Mouse (Mus musculus) spleen, adult 2 months (tissue): ENCODE results near the gene Ice1. TPM values are rescaled to one million over a fixed set of nuclear protein-coding genes. Genes with fewer than 3 reads are reported as not detected.

ENCODE experiments used
- DNase-seq, 2 experiments: peaks; one replicate each; pipeline versions ENCODE4 v3.0.0 to v3.0.0-alpha.2; 2012 to 2021; ENCODE audit warnings: low spot score in 2 of 2, low read depth in 1 of 2
- H3K27ac ChIP-seq: fragments of 200-500 bp; 2 replicates; pipeline ENCODE4 v1.5.1; 2012; ENCODE audit warnings: low read length, inconsistent platforms; ENCODE audit not compliant: insufficient read depth
- H3K27me3 ChIP-seq: fragments of 200-500 bp; 2 replicates; pipeline ENCODE4 v1.6.1; 2012; ENCODE audit warnings: mild to moderate bottlenecking, moderate library complexity, low read length, inconsistent platforms; ENCODE audit not compliant: control insufficient read depth, insufficient read depth
- H3K36me3 ChIP-seq: fragments of 200-500 bp; 2 replicates; pipeline ENCODE4 v1.6.1; 2012; ENCODE audit warnings: mild to moderate bottlenecking, low read length, inconsistent platforms; ENCODE audit not compliant: control insufficient read depth, insufficient read depth
- H3K4me1 ChIP-seq: fragments of 200-500 bp; 2 replicates; pipeline ENCODE4 v1.6.1; 2011; ENCODE audit warnings: inconsistent platforms; ENCODE audit not compliant: control insufficient read depth, insufficient read depth, insufficient read length
- H3K4me3 ChIP-seq: fragments of 200-500 bp; 2 replicates; pipeline ENCODE4 v1.5.1; 2011; ENCODE audit warnings: mild to moderate bottlenecking, inconsistent platforms; ENCODE audit not compliant: insufficient read depth, insufficient read length; ENCODE audit errors: extremely low read depth
- CTCF ChIP-seq: fragments of 200-500 bp; IDR thresholded peaks from 2 replicates; pipeline ENCODE4 v1.5.1; 2011; ENCODE audit warnings: mild to moderate bottlenecking, inconsistent platforms; ENCODE audit not compliant: insufficient read depth, insufficient read length, insufficient replicate concordance; ENCODE audit errors: extremely low read depth
- POLR2A ChIP-seq: fragments of 200-500 bp; IDR thresholded peaks from 2 replicates; pipeline ENCODE4 v1.6.1; 2011; ENCODE audit warnings: low read depth, low read length, inconsistent platforms
- WGBS: fragments of 180-500 bp; shearing (Covaris S2); methylation state at CpG from one replicate; pipeline ENCODE4 v1.1.7; 2018; 5-methylcytosine and 5-hydroxymethylcytosine counted together
- polyA plus RNA-seq: library from polyadenylated mRNA; depleted of rRNA; stranded (reverse); fragments of >200 nt; gene quantifications from 2 replicates; pipeline ENCODE4 v1.2.3, GENCODE M21; 2012

The Ice1 gene
- polyA plus RNA-seq, 1 experiment, result 20.4 TPM

DNA sequence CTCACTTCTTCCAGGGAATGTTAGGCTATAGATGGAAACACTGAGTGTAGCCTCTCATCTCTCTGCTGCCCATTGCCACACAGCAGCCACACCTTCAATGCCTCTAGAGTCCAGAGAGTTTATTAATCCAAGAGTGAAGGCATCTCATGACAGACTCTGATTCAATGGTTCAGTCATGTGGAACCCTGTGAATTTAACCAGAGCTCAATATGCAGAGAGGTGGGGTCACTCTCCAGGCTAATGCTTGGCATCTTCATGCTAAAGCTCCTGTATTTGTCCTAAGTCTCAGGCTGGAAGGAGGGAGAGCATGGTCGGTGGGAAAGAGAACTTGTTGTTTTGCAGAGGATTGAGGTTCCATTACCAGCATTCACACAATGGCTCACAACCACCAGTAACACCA lies 97.6 kb downstream of the Ice1 start:
- Histone ChIP-seq H3K4me3 (no peak overlapping the region), H3K4me1 (no peaks in the 10 kb centered on the region), H3K27ac (no peak overlapping the region), H3K27me3 (no peaks in the 10 kb centered on the region), H3K36me3 (no peaks in the 10 kb centered on the region)
- WGBS, result 77% methylated on average over 1 of the region's 1 CpGs
- no peak for TF ChIP-seq POLR2A
- no peak for TF ChIP-seq CTCF
- no peak for DNase-seq

DNA sequence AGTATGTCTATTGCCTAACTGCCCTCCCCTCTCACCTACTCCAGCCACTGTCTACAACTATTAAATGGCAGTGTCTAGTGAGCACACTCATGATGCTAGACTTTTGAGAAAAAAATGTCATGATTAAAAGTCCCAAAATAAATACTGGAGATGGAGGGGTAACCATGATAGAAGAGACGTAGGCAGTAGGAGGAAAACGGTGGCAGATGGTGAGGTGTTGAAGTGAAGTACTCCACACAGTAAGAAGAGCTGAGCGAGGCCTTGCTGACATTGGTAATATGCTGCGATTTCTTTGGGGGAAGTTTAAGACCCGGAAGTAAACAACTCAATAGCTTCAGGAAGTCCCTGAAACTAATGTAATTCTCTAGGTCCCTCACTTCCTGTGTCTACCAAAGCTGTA lies 104.0 kb downstream of the Ice1 start:
- no peak for DNase-seq
- TF ChIP-seq CTCF (no peak), POLR2A (no peak)
- 88% methylated on average over 5 of the region's 5 CpGs for WGBS
- Histone ChIP-seq H3K36me3 (no peaks in the 10 kb centered on the region), H3K4me1 (no peaks in the 10 kb centered on the region), H3K27ac (no peak overlapping the region), H3K27me3 (no peaks in the 10 kb centered on the region), H3K4me3 (no peak overlapping the region)

DNA sequence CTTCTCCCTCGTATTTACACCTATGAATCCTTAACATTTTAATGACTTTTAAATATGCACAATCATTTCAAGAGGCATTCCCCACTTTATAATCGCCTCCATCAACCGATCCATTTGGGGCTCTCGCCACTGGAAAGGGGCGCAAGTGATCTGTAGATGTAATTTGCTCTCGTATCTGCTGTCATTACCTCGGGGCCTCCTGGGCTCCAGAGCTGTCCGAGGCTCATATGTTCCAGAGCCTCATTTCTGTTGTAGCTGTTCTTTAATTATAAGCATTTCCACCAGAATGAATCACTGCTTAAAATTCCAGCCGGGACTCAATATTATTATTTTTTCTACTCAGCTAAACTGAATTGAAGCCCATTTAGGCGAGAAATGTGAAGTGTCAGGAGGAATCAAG lies 104.7 kb downstream of the Ice1 start:
- 87% methylated on average over 10 of the region's 10 CpGs for WGBS
- DNase-seq, result no peak
- no peaks in the 10 kb centered on the region for H3K4me1 ChIP-seq

DNA sequence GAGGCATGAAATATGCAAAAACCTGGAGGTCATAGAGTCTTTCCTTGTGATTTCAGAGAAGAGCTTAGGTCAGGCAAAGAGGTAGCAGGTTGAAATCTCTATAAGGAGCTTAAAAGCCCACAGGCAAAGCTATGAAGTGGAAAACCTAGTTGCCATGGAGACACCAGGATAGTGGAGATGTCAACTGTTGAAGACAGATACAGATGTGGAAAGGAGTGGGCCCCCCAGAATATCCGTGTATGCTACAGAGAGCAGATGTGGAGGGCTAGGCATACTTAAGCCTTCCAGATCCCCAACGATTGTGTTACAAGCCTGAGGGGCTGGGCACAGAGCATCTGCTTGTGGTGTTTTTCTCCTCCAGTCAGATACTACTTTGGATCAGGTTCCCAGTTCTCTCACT lies 119.8 kb downstream of the Ice1 start:
- Histone ChIP-seq H3K4me1 (no peaks in the 10 kb centered on the region), H3K4me3 (no peak overlapping the region), H3K27me3 (no peaks in the 10 kb centered on the region), H3K27ac (no peak overlapping the region), H3K36me3 (no peaks in the 10 kb centered on the region)
- WGBS, result 73% methylated on average over 2 of the region's 2 CpGs
- TF ChIP-seq CTCF, result no peak
- no peak for TF ChIP-seq POLR2A
- DNase-seq, result no peak

More for the DNA sequence above, 104.7 kb downstream of the Ice1 start:
- no peak overlapping the region for H3K4me3 ChIP-seq
- no peaks in the 10 kb centered on the region for H3K36me3 ChIP-seq
- H3K27ac ChIP-seq, result no peak overlapping the region
- no peak for TF ChIP-seq POLR2A
- TF ChIP-seq CTCF, result no peak
- no peaks in the 10 kb centered on the region for H3K27me3 ChIP-seq

DNA sequence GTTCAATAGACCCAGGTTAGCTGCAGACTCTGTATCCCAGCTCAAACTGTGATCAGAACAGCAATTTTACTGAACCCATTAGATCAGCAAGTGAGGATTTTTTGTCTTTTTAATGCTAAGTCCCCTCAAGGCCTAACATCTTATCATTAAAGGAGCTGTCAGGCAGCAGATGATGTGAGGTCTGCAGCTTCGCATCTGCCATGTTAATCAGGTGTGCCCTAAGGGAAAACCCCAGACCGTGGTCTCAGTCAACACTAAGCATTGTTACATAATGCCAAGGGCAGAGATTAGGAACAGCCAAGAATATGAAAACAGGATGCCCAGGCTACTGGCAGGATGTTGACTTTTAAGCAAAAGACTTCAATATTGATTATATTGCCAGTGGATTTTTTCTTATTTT lies 122.4 kb downstream of the Ice1 start:
- no peaks in the 10 kb centered on the region for H3K4me1 ChIP-seq
- H3K36me3 ChIP-seq, result no peaks in the 10 kb centered on the region
- no peak for TF ChIP-seq CTCF
- no peak for TF ChIP-seq POLR2A
- no peak overlapping the region for H3K27ac ChIP-seq
- 72% methylated on average over 2 of the region's 2 CpGs for WGBS
- no peak for DNase-seq
- H3K27me3 ChIP-seq, result no peaks in the 10 kb centered on the region
- H3K4me3 ChIP-seq, result no peak overlapping the region

DNA sequence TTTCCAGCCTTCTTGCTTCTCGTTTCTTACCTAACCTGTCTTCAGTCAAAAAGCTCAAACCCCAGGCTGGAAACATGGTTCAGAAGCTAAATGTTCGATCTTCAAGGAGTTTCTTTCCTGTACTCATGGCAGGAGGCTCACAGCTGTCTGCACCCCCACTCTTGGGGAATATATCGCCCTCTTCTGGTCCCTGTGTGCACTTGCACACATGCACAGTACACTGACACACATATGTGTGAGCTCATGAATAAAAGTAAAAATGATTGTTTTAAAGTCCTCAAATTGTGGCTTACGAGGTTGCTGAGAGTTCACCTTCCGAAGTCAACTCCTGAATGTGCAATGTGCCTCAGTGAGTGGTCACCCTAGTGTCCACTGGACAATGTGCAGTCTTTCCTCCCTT lies 127.2 kb downstream of the Ice1 start:
- H3K36me3 ChIP-seq, result no peaks in the 10 kb centered on the region
- WGBS, result 80% methylated on average over 5 of the region's 5 CpGs
- no peak overlapping the region for H3K4me3 ChIP-seq
- DNase-seq, result no peak
- H3K27me3 ChIP-seq, result no peaks in the 10 kb centered on the region
- no peaks in the 10 kb centered on the region for H3K4me1 ChIP-seq
- no peak overlapping the region for H3K27ac ChIP-seq
- TF ChIP-seq CTCF (no peak), POLR2A (no peak)

DNA sequence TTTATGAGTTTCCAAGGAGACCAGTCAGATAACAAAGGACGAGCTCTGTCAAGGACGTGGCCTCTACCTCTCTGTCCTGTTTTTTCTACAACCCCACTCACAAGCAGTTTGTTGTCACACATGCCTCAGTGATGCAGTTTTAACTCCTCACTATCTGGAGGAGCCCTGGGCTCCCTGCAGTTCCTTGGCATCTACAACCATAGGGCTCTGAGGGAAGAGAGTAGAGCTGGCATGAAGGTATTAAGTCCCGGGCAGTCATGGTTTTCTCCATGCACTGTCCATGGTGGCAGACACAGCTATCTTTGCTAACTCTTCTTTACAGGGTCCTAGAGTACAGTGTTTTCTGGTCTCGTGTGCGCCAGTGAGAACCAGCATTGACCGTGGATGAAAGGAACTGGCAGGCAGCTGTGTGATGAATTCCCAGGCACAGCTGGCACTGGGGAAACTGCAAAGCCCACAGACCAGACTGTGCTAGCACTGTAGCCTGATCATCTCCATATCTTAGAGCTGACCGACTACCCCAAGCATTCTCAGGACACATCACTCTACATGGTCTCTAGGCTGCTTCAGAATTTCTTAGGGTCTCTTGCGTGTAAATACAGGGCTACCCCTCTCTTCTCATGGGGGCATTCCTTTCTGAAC lies 127.9 kb downstream of the Ice1 start:
- H3K27me3 ChIP-seq, result no peaks in the 10 kb centered on the region
- TF ChIP-seq CTCF (no peak), POLR2A (no peak)
- H3K36me3 ChIP-seq, result no peaks in the 10 kb centered on the region
- no peak for DNase-seq
- H3K27ac ChIP-seq, result no peak overlapping the region
- no peaks in the 10 kb centered on the region for H3K4me1 ChIP-seq
- no peak overlapping the region for H3K4me3 ChIP-seq
- 88% methylated on average over 8 of the region's 8 CpGs for WGBS
